ENCODE assay signal across 15 mouse cellular contexts in genomic region chr14:64595891-64596290, GRCm38 (mm10).
DNase-seq lines count a peak whose midpoint lies in the region; ATAC-seq and TF ChIP-seq lines count a peak whose summit lies in the region.
"Had no signal": no experiment of that assay in that cellular context is flagged by ENCODE, and none has a peak within 500 bp of the region (broad histone marks: within the 10 kb centered on the region; RNA-seq: fewer than 3 reads in every experiment).

No protein-coding gene starts in this region.

- intact Hi-C loops in left cerebral cortex, adult 2 months (cut with DNase I), result no loop called here
- intact Hi-C loops in left cerebral cortex, postnatal 25 days (cut with DNase I), result no loop called here
- intact Hi-C loops in gastrocnemius, postnatal 14 days (cut with DNase I; ENCODE audit: low total_unique reads), result no loop called here

- H3K36me3 ChIP-seq in forebrain, embryonic 15.5 days, result 0 out of 2 replicates have a peak, but pooled peaks cover 4% of the 10 kb centered on the region
- H3K36me3 ChIP-seq in midbrain, embryonic 16.5 days (ENCODE audit: control insufficient read depth, insufficient read depth, low read length), result 0 out of 2 replicates have a peak, but pooled peaks cover 4% of the 10 kb centered on the region
- H3K36me3 ChIP-seq in intestine, embryonic 16.5 days (ENCODE audit: control insufficient read depth, insufficient read depth, low read length), result no peaks in the 10 kb centered on the region
- H3K36me3 ChIP-seq: embryonic facial prominence, embryonic 13.5 days had no signal

- TF ChIP-seq CTCF in left cerebral cortex, adult 2 months (IDR thresholded peaks at IDR 0.05), result no peak
- no peak for TF ChIP-seq CTCF in brain, embryonic 14.5 days (IDR thresholded peaks at IDR 0.05; ENCODE audit: borderline replicate concordance, extremely low read depth, insufficient read depth, insufficient read length)

- TF ChIP-seq POLR2A in brain, embryonic 14.5 days (IDR thresholded peaks at IDR 0.05; ENCODE audit: borderline replicate concordance, extremely low read depth, insufficient read depth, insufficient read length, poor library complexity, severe bottlenecking), result no peak

- H3K27me3 ChIP-seq in forebrain, embryonic 15.5 days, result no peaks in the 10 kb centered on the region
- no peaks in the 10 kb centered on the region for H3K27me3 ChIP-seq in midbrain, embryonic 16.5 days (ENCODE audit: control insufficient read depth, insufficient read depth, low read depth, low read length)
- H3K27me3 ChIP-seq in intestine, embryonic 16.5 days (replicated peaks; ENCODE audit: control insufficient read depth, insufficient read depth, low read length), result peaks cover 21% of the 10 kb centered on the region
- H3K27me3 ChIP-seq: CH12.LX had no signal

- H3K27ac ChIP-seq in left cerebral cortex, adult 2 months, result peak overlapping the region; percentile 80
- peak overlapping the region; percentile 99 for H3K27ac ChIP-seq in forebrain, embryonic 15.5 days (replicated peaks)
- peak overlapping the region; percentile 99 for H3K27ac ChIP-seq in midbrain, embryonic 16.5 days (ENCODE audit: low read length)
- H3K27ac ChIP-seq in intestine, embryonic 16.5 days (ENCODE audit: low read length), result no peak overlapping the region
- H3K27ac ChIP-seq: embryonic facial prominence, embryonic 13.5 days had no signal

- peaks cover 63% of the 10 kb centered on the region for H3K4me1 ChIP-seq in forebrain, embryonic 15.5 days
- peaks cover 39% of the 10 kb centered on the region for H3K4me1 ChIP-seq in midbrain, embryonic 16.5 days (ENCODE audit: control insufficient read depth, insufficient read depth, low read length)
- H3K4me1 ChIP-seq in intestine, embryonic 16.5 days (ENCODE audit: control insufficient read depth, insufficient read depth, low read length), result no peaks in the 10 kb centered on the region
- H3K4me1 ChIP-seq: embryonic facial prominence, embryonic 13.5 days had no signal

- WGBS in forebrain, embryonic 15.5 days, result 58% methylated on average over 4 of the region's 4 CpGs
- 52% methylated on average over 4 of the region's 4 CpGs for WGBS in midbrain, embryonic 16.5 days
- WGBS in intestine, embryonic 16.5 days, result 81% methylated on average over 4 of the region's 4 CpGs

- H3K4me2 ChIP-seq in forebrain, embryonic 15.5 days (replicated peaks), result no peak overlapping the region
- H3K4me2 ChIP-seq in midbrain, embryonic 16.5 days (ENCODE audit: low read length), result peak overlapping the region; percentile 98
- H3K4me2 ChIP-seq in intestine, embryonic 16.5 days (ENCODE audit: low read depth, low read length), result no peak overlapping the region
- H3K4me2 ChIP-seq: embryonic facial prominence, embryonic 13.5 days; liver, embryonic 11.5 days had no signal

- no peaks in the 10 kb centered on the region for H3K9me3 ChIP-seq in forebrain, embryonic 15.5 days
- no peaks in the 10 kb centered on the region for H3K9me3 ChIP-seq in midbrain, embryonic 16.5 days (replicated peaks; ENCODE audit: control insufficient read depth, low read length, poor library complexity, severe bottlenecking)
- H3K9me3 ChIP-seq in intestine, embryonic 16.5 days (ENCODE audit: control insufficient read depth, low read length), result no peaks in the 10 kb centered on the region
- H3K9me3 ChIP-seq: embryonic facial prominence, embryonic 13.5 days had no signal

- peak in 1 of 2 experiments; percentile 28 for DNase-seq in left cerebral cortex, adult 2 months (ENCODE audit: extremely low spot score in 1 of 2, low spot score in 2 of 2)
- DNase-seq in left cerebral cortex, postnatal 25 days (ENCODE audit: low spot score in 2 of 2), result no peak
- peak; percentile 51 for DNase-seq in brain, embryonic 14.5 days (ENCODE audit: low read depth)
- DNase-seq in gastrocnemius, postnatal 14 days, result no peak
- DNase-seq: adrenal gland, postnatal 10 days; heart, adult 11 months; kidney, postnatal 14 days had no signal

- ATAC-seq in forebrain, embryonic 15.5 days (replicated peaks), result no peak
- ATAC-seq in midbrain, embryonic 16.5 days, result no peak
- ATAC-seq in intestine, embryonic 16.5 days, result no peak
- ATAC-seq: intestine, postnatal 0 days; lung, postnatal 0 days had no signal

- H3K9ac ChIP-seq in forebrain, embryonic 15.5 days (replicated peaks), result peak overlapping the region; percentile 85; the same call in 1 of the 2 replicates
- H3K9ac ChIP-seq in midbrain, embryonic 16.5 days (ENCODE audit: low read depth, low read length), result peak overlapping the region; percentile 36
- no peak overlapping the region for H3K9ac ChIP-seq in intestine, embryonic 16.5 days (ENCODE audit: low read depth, low read length)
- H3K9ac ChIP-seq: embryonic facial prominence, embryonic 13.5 days had no signal

- no peak overlapping the region for H3K4me3 ChIP-seq in left cerebral cortex, adult 2 months
- H3K4me3 ChIP-seq in forebrain, embryonic 15.5 days, result no peak overlapping the region
- H3K4me3 ChIP-seq in midbrain, embryonic 16.5 days (ENCODE audit: low read depth, low read length), result no peak overlapping the region
- no peak overlapping the region for H3K4me3 ChIP-seq in intestine, embryonic 16.5 days (ENCODE audit: low read length)
- H3K4me3 ChIP-seq: embryonic facial prominence, embryonic 13.5 days had no signal
